Mouse (Mus musculus) heart, embryonic 11.5 days (tissue): ENCODE measurements at regions not wholly inside any gene's neighbourhood (a gene's known extent, or its start where the extent isn't known, plus 50 kb on each side); places are given as distances from the start of the nearest gene placed in this dataset.

ENCODE experiments used
- ATAC-seq: fragments of 200-750 bp; cut with Nextera tagmentation; replicated peaks from 2 replicates; pipeline ENCODE4 v1.8.0; 2017; ENCODE audit warnings: moderate library complexity; ENCODE audit not compliant: insufficient number of reproducible peaks, low FRiP score, low TSS enrichment
- H3K27ac ChIP-seq: fragments of 300-500 bp; sonication (generic); 2 replicates; pipeline ENCODE4 v1.5.1; 2014; ENCODE audit warnings: mild to moderate bottlenecking, low read depth, low read length
- H3K27me3 ChIP-seq: fragments of 300-500 bp; sonication (generic); 2 replicates; pipeline ENCODE4 v1.6.1; 2014; ENCODE audit warnings: mild to moderate bottlenecking, low read length, mixed read lengths; ENCODE audit not compliant: control insufficient read depth, insufficient read depth
- H3K36me3 ChIP-seq: fragments of 300-500 bp; sonication (generic); 2 replicates; pipeline ENCODE4 v1.6.1; 2014; ENCODE audit warnings: mild to moderate bottlenecking, low read length, moderate library complexity, mixed read lengths; ENCODE audit not compliant: control insufficient read depth, insufficient read depth
- H3K4me1 ChIP-seq: fragments of 300-500 bp; sonication (generic); 2 replicates; pipeline ENCODE4 v1.6.1; 2014; ENCODE audit warnings: low read length; ENCODE audit not compliant: control insufficient read depth, insufficient read depth
- H3K4me2 ChIP-seq: fragments of 300-500 bp; sonication (generic); 2 replicates; pipeline ENCODE4 v1.6.1; 2014; ENCODE audit warnings: mild to moderate bottlenecking, moderate library complexity
- H3K4me3 ChIP-seq: fragments of 300-500 bp; sonication (generic); 2 replicates; pipeline ENCODE4 v1.5.1; 2014; ENCODE audit warnings: low read depth, low read length
- H3K9ac ChIP-seq: fragments of 300-500 bp; sonication (generic); 2 replicates; pipeline ENCODE4 v1.6.1; 2014; ENCODE audit warnings: mild to moderate bottlenecking, low read depth, low read length, moderate library complexity
- H3K9me3 ChIP-seq: fragments of 300-500 bp; sonication (generic); replicated peaks from 2 replicates; pipeline ENCODE4 v1.6.1; 2016; ENCODE audit warnings: low read length; ENCODE audit not compliant: control insufficient read depth
- WGBS: fragments of 180-500 bp; shearing (Covaris S2); extraction: QIAGEN DNeasy Blood & Tissue Kit; methylation state at CpG from one replicate; pipeline ENCODE4 v1.1.7; 2014; ENCODE audit not compliant: insufficient replicate concordance; 5-methylcytosine and 5-hydroxymethylcytosine counted together

DNA sequence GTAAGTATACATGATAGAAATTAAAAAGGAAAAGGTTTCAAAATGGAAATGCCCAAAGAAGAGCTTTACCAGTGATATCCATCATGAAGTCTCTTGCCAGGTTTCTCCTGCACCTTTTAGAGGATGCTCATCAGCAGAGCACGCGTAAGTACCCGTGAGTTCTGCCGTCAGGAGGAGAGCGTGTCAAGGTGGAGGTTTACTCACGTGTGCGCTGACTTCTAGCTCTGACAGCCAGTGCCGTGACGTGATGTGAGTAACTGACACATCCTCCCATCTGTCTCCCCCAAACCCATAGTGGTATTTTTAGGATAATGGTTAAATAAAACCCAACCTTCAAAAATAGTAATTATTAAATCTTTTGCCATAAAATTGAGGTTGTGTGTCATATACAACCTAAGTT lies 55.3 kb downstream of the Adra2a start:
- Histone ChIP-seq H3K4me1 (peaks cover 6% of the 10 kb centered on the region), H3K27ac (no peak overlapping the region), H3K4me3 (no peak overlapping the region), H3K36me3 (no peaks in the 10 kb centered on the region), H3K4me2 (no peak overlapping the region), H3K9me3 (no peaks in the 10 kb centered on the region), H3K9ac (no peak overlapping the region), H3K27me3 (no peaks in the 10 kb centered on the region; the same call in 1 of the 2 replicates)
- 84% methylated on average over 9 of the region's 9 CpGs for WGBS
- ATAC-seq = no peak

DNA sequence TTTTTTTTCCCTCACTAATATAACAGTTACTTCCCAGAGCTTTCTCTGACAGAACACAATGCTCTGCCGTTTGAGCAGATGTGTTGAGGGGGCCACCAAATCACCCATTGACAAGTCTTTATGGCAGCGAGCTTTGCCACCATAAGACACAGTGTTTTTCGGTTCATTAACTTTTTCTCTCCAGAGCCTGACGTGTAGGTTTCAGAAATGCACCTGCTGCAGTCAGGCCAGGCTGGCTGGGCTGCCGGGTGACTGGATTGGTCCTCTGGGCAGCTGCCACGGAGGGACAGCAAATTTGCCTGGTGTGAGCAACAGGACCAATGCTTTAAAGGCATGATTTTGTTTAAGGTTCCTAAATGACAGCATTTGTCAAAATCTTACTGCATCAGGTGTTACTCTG lies 55.8 kb downstream of the Adra2a start:
- Histone ChIP-seq H3K4me3 (no peak overlapping the region), H3K4me2 (no peak overlapping the region), H3K9me3 (no peaks in the 10 kb centered on the region), H3K27ac (no peak overlapping the region), H3K27me3 (no peaks in the 10 kb centered on the region; the same call in 1 of the 2 replicates), H3K36me3 (no peaks in the 10 kb centered on the region), H3K9ac (no peak overlapping the region), H3K4me1 (peaks cover 6% of the 10 kb centered on the region)
- 70% methylated on average over 6 of the region's 6 CpGs for WGBS
- no peak for ATAC-seq

DNA sequence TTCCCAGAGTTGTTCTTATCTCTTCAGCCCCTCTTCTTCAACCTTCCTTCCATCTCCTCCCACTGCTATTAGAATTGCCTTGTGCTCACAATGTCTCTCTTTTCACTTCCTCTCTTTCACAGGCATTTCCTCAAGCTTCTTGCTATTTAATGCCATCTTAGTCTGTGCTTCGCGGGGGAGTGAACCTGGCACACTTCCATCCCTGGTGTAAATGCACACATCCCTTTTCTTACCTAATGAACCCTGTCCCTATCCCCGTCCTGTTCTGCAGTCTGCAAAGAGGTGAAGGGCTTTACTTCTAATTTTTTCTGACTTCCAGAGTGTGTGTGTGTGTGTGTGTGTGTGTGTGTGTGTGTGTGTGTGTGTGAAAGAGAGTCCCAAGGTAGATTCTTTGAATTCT lies 62.6 kb downstream of the Adra2a start:
- 64% methylated on average over 3 of the region's 3 CpGs for WGBS

DNA sequence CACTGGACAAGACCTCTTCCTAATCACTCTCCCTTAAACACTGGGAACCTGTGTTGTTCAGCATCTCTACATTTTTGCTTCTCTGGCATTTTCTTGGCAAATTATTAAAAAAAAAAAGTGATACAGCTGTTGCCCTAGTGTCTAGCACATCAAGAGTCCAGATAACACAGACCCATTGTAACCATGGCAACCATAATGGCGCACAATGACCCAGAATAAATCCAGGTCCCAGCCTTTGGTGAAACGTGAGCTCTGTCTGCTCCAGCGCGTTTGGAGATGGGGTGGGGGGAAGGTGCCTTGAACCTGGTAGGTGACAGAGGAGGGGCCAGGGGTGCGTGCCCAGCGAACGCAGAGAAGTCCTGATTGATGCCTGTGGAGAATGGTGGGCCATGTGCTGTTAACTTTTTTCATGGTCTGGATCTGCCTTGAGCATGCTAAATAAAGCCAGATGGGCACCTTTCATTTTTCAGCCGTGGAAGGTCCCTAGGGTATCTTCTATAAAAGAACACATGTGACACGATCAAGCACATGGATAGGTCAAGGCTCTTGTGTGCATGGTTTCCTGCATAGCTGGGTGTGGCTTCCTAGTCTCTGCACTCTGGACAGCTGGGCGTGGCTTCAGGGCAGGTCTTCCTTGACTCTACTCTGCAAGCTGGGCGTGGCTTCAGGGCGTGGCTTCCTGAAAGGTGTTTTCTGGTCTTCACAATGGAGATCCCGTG lies 63.3 kb downstream of the Adra2a start:
- no peaks in the 10 kb centered on the region for H3K9me3 ChIP-seq
- ATAC-seq = no peak
- H3K27me3 ChIP-seq = no peaks in the 10 kb centered on the region
- no peaks in the 10 kb centered on the region for H3K36me3 ChIP-seq
- no peak overlapping the region for H3K9ac ChIP-seq
- H3K4me1 ChIP-seq = no peaks in the 10 kb centered on the region
- no peak overlapping the region for H3K4me3 ChIP-seq
- no peak overlapping the region for H3K4me2 ChIP-seq
- WGBS = 56% methylated on average over 13 of the region's 13 CpGs
- no peak overlapping the region for H3K27ac ChIP-seq

More for the DNA sequence above, 62.6 kb downstream of the Adra2a start:
- Histone ChIP-seq H3K4me2 (no peak overlapping the region), H3K4me3 (no peak overlapping the region), H3K27me3 (no peaks in the 10 kb centered on the region), H3K36me3 (no peaks in the 10 kb centered on the region), H3K4me1 (no peaks in the 10 kb centered on the region), H3K27ac (no peak overlapping the region), H3K9me3 (no peaks in the 10 kb centered on the region), H3K9ac (no peak overlapping the region)
- ATAC-seq = no peak

DNA sequence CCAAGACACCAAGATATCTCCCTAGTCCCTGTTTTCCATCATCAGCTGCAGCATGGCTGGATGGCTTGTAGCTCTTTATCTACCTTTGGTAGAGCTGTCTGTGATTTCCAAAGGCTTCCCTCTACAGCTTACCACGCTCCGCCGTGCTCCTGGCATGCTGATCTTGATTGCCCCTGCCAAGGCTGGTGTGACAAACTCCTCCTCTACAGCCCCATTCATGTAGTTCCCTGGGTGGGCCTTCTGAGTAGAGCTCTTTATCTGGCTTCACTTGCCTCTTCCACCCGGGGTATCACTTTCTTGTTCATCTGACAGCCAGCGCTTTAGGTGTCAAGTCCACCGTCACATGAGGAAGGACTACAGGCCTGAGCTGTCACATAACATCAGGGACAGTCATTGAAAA lies 66.1 kb downstream of the Adra2a start:
- WGBS = 77% methylated on average over 6 of the region's 6 CpGs
- no peaks in the 10 kb centered on the region for H3K36me3 ChIP-seq
- H3K9ac ChIP-seq = no peak overlapping the region
- H3K4me1 ChIP-seq = no peaks in the 10 kb centered on the region
- H3K27me3 ChIP-seq = 0 out of 2 replicates have a peak, but pooled peaks cover 3% of the 10 kb centered on the region
- ATAC-seq = no peak
- no peak overlapping the region for H3K4me2 ChIP-seq
- H3K27ac ChIP-seq = no peak overlapping the region
- H3K9me3 ChIP-seq = no peaks in the 10 kb centered on the region
- no peak overlapping the region for H3K4me3 ChIP-seq

DNA sequence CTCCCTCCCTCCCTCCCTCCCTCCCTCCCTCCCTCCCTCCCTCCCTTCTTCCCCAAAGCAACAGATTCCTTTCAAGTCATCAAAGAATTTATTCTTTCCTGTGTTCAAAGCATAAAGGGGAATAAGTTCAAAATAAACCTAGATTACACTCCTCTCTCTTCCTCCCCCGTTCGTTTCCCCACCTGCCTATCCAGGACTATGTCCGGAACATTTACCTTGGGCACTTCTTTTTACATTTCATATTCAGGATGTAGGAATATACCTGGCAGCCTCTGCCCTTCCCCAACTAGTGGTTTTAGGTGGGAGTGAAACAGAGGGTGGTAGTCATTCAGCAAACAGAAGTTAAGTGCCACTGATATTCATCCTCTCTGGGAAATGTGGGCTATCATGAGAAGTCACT lies 68.7 kb downstream of the Adra2a start:
- H3K9me3 ChIP-seq = no peaks in the 10 kb centered on the region
- H3K4me1 ChIP-seq = no peaks in the 10 kb centered on the region
- H3K4me2 ChIP-seq = no peak overlapping the region
- H3K27me3 ChIP-seq = 0 out of 2 replicates have a peak, but pooled peaks cover 3% of the 10 kb centered on the region
- no peaks in the 10 kb centered on the region for H3K36me3 ChIP-seq
- H3K27ac ChIP-seq = no peak overlapping the region
- ATAC-seq = no peak
- no peak overlapping the region for H3K4me3 ChIP-seq
- 67% methylated on average over 3 of the region's 3 CpGs for WGBS
- no peak overlapping the region for H3K9ac ChIP-seq

DNA sequence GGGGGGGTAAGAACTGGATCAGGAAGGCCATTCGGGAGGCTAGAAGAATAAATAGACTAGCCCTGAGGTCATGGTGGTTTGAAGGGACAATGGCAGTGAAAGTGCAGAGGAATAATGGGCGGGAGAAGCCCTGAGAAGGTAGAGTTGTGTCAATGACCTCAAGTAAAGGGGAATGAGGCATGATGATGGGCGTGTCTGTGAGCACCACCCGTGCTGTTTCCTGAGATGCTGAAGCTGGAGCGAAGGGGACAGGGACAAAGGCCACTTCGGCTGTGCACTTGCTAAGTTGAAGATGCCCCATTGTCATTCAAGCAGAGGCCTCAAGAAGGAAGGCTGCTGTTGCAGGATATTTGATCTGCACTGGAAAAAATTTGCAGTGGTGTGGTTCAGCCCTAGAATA lies 69.5 kb downstream of the Adra2a start:
- 74% methylated on average over 6 of the region's 6 CpGs for WGBS
- Histone ChIP-seq H3K9me3 (no peaks in the 10 kb centered on the region), H3K4me3 (no peak overlapping the region), H3K36me3 (no peaks in the 10 kb centered on the region), H3K4me2 (no peak overlapping the region), H3K27ac (no peak overlapping the region), H3K9ac (no peak overlapping the region), H3K27me3 (0 out of 2 replicates have a peak, but pooled peaks cover 3% of the 10 kb centered on the region), H3K4me1 (no peaks in the 10 kb centered on the region)
- ATAC-seq = no peak

DNA sequence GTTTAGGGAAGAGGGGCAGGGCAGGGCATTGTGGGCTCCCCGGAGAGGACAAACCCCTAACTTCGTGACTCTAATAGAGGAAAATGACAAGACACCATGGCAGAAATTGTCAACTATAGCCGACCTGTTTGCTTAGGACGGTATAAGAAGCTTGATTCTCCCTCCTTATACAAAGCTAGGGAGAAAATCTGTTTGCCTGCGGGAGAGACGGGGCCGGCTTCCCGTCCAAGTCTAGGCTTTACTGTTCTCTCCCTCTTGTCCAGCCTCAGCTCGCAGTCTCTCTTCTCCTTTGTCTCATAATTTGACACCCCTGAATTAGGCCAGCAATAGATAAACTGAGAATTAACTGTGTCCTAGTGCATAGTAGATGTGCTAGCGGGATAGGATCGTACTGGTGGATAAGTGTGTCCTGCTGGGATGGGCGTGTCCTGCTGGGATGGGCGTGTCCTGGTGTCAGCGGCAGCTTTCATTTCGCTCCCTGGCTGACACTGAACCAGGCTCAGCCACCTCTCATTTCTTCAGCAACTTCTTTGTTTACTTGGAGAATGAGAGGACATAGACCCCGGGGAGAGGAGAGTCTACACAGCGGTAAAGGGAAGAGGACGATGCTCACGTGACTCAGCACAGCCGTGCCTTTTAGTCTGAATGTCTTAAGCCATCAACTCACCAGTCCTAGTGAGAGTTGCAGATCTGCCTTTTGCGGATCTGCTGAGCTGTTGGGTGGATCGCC lies 70.8 kb downstream of the Adra2a start:
- Histone ChIP-seq H3K4me3 (peak overlapping the region; percentile 45), H3K27me3 (0 out of 2 replicates have a peak, but pooled peaks cover 3% of the 10 kb centered on the region), H3K4me2 (peak overlapping the region; percentile 53), H3K27ac (no peak overlapping the region), H3K4me1 (no peaks in the 10 kb centered on the region), H3K36me3 (no peaks in the 10 kb centered on the region), H3K9me3 (no peaks in the 10 kb centered on the region), H3K9ac (peak overlapping the region; percentile 23; the same call in 1 of the 2 replicates)
- ATAC-seq = peak; percentile 78; the same call in 1 of the 2 replicates
- 7% methylated on average over 22 of the region's 22 CpGs for WGBS
